Mouse (Mus musculus) heart, embryonic 12.5 days (tissue): Measurements from ENCODE around the gene Eif4e3. TPM values are rescaled to one million over a fixed set of nuclear protein-coding genes. Genes with fewer than 3 reads are reported as not detected.

Experiments
- ATAC-seq: fragments of 200-750 bp; cut with Nextera tagmentation; 2 replicates; pipeline ENCODE4 v1.8.0; 2017; ENCODE audit warnings: moderate TSS enrichment, moderate library complexity; ENCODE audit not compliant: insufficient number of reproducible peaks, low FRiP score
- H3K27ac ChIP-seq: fragments of 300-500 bp; sonication (generic); 2 replicates; pipeline ENCODE4 v1.5.1; 2016; ENCODE audit warnings: mild to moderate bottlenecking, moderate library complexity; ENCODE audit not compliant: poor library complexity, severe bottlenecking
- H3K27me3 ChIP-seq: fragments of 300-500 bp; sonication (generic); replicated peaks from 2 replicates; pipeline ENCODE4 v1.6.1; 2016; ENCODE audit warnings: mild to moderate bottlenecking, moderate library complexity
- H3K36me3 ChIP-seq: fragments of 300-500 bp; sonication (generic); 2 replicates; pipeline ENCODE4 v1.6.1; 2016; ENCODE audit warnings: mild to moderate bottlenecking, moderate library complexity
- H3K4me1 ChIP-seq: fragments of 300-500 bp; sonication (generic); replicated peaks from 2 replicates; pipeline ENCODE4 v1.6.1; 2016; ENCODE audit warnings: mild to moderate bottlenecking
- H3K4me2 ChIP-seq: fragments of 300-500 bp; sonication (generic); 2 replicates; pipeline ENCODE4 v1.6.1; 2016; ENCODE audit warnings: mild to moderate bottlenecking, moderate library complexity
- H3K4me3 ChIP-seq: fragments of 300-500 bp; sonication (generic); 2 replicates; pipeline ENCODE4 v1.5.1; 2016; ENCODE audit warnings: mild to moderate bottlenecking
- H3K9ac ChIP-seq: fragments of 300-500 bp; sonication (generic); 2 replicates; pipeline ENCODE4 v1.6.1; 2016; ENCODE audit warnings: mild to moderate bottlenecking, moderate library complexity
- H3K9me3 ChIP-seq: fragments of 300-500 bp; sonication (generic); replicated peaks from 2 replicates; pipeline ENCODE4 v1.6.1; 2016; ENCODE audit warnings: mild to moderate bottlenecking, moderate library complexity
- WGBS: fragments of 180-500 bp; shearing (Covaris S2); methylation state at CpG from one replicate; pipeline ENCODE4 v1.1.7; 2016; 5-methylcytosine and 5-hydroxymethylcytosine counted together
- polyA plus RNA-seq: library from polyadenylated mRNA; unstranded; fragments of >200 nt; fragmentation: Nextera tagmentation; extraction: Ambion mirVana; gene quantifications from 2 replicates; pipeline ENCODE4 v1.2.1, GENCODE M21; 2016

Eif4e3 gene
- polyA plus RNA-seq, 1 experiment from 2014 or later, result 5.6 TPM

DNA sequence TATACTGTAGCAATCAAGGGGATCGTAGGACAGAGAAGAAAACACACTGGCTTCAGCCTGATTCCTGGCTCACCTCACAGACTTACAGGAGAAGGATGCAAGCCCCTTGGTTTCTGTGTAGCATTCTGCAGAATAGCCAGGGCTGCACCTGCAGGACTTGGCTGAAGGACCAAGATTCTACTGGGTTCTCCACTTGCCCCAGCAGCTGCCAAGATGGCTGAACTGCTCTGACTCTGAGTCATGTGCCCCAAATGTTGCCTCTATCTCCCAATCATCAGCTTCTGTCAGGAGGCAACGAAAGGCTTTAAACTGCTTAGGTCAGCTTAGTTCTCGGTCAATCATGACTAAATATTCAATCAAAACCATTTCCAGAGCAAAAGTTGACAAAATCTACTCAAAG, 42.0 kb downstream of the Eif4e3 start:
- Histone ChIP-seq H3K4me3 (no peak overlapping the region), H3K9ac (no peak overlapping the region), H3K4me2 (no peak overlapping the region), H3K9me3 (no peaks in the 10 kb centered on the region), H3K27me3 (no peaks in the 10 kb centered on the region), H3K27ac (no peak overlapping the region), H3K4me1 (peaks cover 8% of the 10 kb centered on the region), H3K36me3 (no peaks in the 10 kb centered on the region)
- WGBS, result 79% methylated on average over 3 of the region's 3 CpGs
- ATAC-seq, result no peak

DNA sequence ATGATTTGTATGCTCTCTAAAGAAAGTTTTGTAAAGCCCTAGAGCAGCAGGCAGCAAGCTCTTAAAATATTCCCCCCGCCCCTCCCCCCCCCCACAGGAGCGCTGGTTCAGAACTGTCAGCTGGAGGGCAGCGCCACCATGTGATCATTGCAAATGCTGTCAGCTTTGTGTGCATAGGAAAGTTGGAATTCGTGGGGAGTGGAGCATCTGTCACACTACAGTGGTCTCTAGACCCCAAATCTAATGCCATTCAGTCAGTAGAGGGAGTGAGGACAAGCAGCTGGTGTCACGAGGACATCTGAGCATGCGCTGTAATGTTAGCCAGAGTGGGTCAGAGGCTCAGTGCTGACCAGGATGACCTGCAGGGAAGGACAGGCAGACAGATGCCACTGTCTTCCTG, 42.9 kb downstream of the Eif4e3 start:
- H3K4me1 ChIP-seq, result peaks cover 8% of the 10 kb centered on the region
- no peaks in the 10 kb centered on the region for H3K36me3 ChIP-seq
- WGBS, result 19% methylated on average over 6 of the region's 6 CpGs
- no peaks in the 10 kb centered on the region for H3K27me3 ChIP-seq
- H3K4me3 ChIP-seq, result no peak overlapping the region
- H3K4me2 ChIP-seq, result peak overlapping the region; percentile 24; the same call in 1 of the 2 replicates
- no peak overlapping the region for H3K27ac ChIP-seq
- ATAC-seq, result no peak
- no peak overlapping the region for H3K9ac ChIP-seq
- H3K9me3 ChIP-seq, result no peaks in the 10 kb centered on the region

DNA sequence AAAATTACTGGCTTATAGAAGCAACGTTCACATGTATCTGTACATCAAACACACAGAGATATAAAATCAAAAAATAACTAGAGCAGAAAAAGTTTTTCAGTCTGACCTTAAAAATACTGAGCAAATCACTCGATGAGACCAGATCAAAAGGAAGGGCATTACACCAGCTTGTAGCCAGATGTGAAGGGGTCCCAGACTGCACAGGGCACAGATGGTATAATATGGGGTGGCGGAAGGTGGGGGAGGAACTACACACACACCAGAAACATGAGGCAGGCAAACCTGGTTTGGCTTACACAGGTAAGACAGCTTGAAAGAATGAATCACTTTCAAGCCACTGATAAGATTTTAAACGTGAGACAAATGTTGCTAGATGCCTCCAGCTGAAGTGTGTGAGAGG, 45.4 kb downstream of the Eif4e3 start:
- ATAC-seq, result no peak
- peaks cover 3% of the 10 kb centered on the region; the same call in 1 of the 2 replicates for H3K27me3 ChIP-seq
- no peak overlapping the region for H3K27ac ChIP-seq
- no peak overlapping the region for H3K4me2 ChIP-seq
- H3K4me1 ChIP-seq, result peaks cover 8% of the 10 kb centered on the region
- H3K36me3 ChIP-seq, result no peaks in the 10 kb centered on the region
- H3K9ac ChIP-seq, result no peak overlapping the region
- no peak overlapping the region for H3K4me3 ChIP-seq
- 59% methylated on average over 4 of the region's 4 CpGs for WGBS
- no peaks in the 10 kb centered on the region for H3K9me3 ChIP-seq

DNA sequence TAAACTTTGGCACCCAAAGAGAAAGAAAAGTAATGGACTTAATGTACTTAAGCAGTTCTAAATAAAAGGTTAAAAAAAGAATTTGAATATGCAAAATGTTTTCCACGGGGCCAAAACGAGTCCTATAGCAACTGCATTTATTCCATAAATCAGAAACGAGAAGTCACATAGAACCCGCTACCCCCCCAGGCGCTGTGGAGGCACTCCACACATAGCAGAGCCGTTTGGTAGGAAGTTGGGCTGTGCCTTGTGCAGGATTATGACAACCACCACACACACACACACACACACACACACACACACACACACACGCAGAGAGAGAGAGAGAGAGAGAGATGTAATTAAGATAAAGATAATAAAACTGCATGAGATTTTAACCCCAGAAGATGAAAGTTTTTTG, 46.1 kb downstream of the Eif4e3 start:
- Histone ChIP-seq H3K4me3 (no peak overlapping the region), H3K36me3 (no peaks in the 10 kb centered on the region), H3K4me2 (no peak overlapping the region), H3K4me1 (peaks cover 8% of the 10 kb centered on the region), H3K9me3 (no peaks in the 10 kb centered on the region), H3K9ac (no peak overlapping the region), H3K27ac (no peak overlapping the region), H3K27me3 (peaks cover 3% of the 10 kb centered on the region; the same call in 1 of the 2 replicates)
- WGBS, result 63% methylated on average over 7 of the region's 7 CpGs
- no peak for ATAC-seq

DNA sequence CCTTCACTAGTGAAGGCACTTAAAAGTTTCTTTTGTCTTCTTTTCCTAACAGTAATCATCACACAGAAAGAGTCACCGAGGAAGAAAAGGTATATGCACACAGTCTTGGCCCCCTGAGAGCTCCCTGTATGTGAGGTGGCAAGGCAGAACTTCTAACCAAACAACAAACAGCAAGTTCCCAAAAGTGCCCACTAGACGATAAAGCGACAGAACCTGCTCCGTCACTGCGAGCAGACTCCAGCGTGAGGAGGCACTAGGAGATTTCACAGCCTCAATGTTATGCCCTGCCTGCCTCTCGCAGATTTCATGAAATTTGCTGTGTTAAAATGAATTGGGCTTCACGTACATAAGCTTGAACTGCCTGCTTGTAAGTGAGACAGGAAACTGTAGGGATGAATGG, 46.6 kb downstream of the Eif4e3 start:
- H3K4me1 ChIP-seq, result peaks cover 12% of the 10 kb centered on the region
- 50% methylated on average over 8 of the region's 8 CpGs for WGBS
- ATAC-seq, result no peak
- no peak overlapping the region for H3K27ac ChIP-seq
- no peaks in the 10 kb centered on the region for H3K36me3 ChIP-seq
- no peak overlapping the region for H3K4me2 ChIP-seq
- H3K9ac ChIP-seq, result no peak overlapping the region
- no peak overlapping the region for H3K4me3 ChIP-seq
- H3K27me3 ChIP-seq, result peaks cover 3% of the 10 kb centered on the region; the same call in 1 of the 2 replicates
- H3K9me3 ChIP-seq, result no peaks in the 10 kb centered on the region

DNA sequence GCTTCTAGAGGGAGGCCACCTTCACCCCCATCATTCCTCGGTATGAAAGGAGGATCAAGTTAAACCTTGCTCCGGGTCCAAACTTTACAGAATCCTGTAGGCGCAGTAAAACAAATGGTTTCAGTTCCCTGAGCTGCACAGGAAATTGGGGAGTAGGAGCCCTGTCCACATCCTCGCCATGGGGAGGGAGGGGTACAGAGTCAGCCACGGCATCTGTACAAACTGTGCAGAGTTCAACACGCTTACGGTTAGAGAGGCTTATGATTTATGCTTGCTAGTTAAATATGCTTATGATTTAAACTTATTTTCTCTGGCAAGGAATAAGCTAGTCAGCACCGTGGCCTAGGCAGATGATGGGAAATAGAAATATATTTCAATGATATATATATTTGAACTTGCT, 47.1 kb downstream of the Eif4e3 start:
- Histone ChIP-seq H3K27me3 (peaks cover 5% of the 10 kb centered on the region; the same call in 1 of the 2 replicates), H3K9ac (no peak overlapping the region), H3K4me3 (no peak overlapping the region), H3K4me2 (no peak overlapping the region), H3K4me1 (peaks cover 17% of the 10 kb centered on the region), H3K9me3 (no peaks in the 10 kb centered on the region), H3K36me3 (no peaks in the 10 kb centered on the region), H3K27ac (no peak overlapping the region)
- ATAC-seq, result no peak
- 68% methylated on average over 8 of the region's 8 CpGs for WGBS

DNA sequence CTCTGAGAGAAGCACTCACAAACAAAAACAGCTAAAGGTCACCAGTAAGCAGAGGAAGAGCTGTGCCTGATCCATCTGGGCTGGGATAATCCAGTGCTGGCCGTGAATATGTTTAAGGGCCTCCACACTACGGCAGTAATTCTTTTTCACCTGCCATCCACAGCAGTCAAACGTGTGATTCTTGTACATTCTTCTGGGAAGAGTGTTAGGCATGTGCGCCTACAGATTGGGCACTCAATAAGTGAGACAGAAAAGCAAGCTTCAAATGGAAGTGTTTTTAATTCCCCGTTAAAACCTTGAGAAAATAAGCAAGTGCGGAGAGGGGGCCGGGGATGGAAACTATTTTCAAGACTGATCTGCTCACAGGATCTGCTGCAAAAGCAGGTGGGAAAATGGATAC, 48.7 kb downstream of the Eif4e3 start:
- Histone ChIP-seq H3K9ac (no peak overlapping the region), H3K4me1 (peaks cover 19% of the 10 kb centered on the region), H3K9me3 (no peaks in the 10 kb centered on the region), H3K36me3 (no peaks in the 10 kb centered on the region), H3K27ac (no peak overlapping the region), H3K4me2 (no peak overlapping the region), H3K4me3 (no peak overlapping the region), H3K27me3 (peaks cover 7% of the 10 kb centered on the region; the same call in 1 of the 2 replicates)
- no peak for ATAC-seq
- 73% methylated on average over 7 of the region's 7 CpGs for WGBS

DNA sequence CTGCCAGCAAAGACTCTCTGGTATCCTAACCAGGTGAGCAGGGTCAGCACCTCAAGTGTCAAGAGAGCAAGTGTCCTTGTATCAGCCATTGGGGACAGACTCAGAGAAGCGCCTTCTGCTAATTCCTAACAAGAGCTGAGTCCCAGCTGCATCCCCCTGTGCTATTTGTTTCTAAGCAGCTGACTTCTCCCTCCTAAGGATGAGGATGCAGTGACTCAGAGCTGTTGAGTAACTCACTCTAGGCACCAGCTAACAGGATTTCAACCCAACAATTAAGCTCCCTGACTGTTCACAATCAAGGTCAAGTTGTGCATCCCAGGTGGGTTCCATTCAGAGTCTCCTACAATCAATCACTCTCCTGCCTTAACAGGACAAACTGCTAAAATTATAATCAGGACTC, 49.2 kb downstream of the Eif4e3 start:
- H3K9ac ChIP-seq, result no peak overlapping the region
- H3K4me3 ChIP-seq, result no peak overlapping the region
- no peaks in the 10 kb centered on the region for H3K9me3 ChIP-seq
- no peak overlapping the region for H3K4me2 ChIP-seq
- peaks cover 7% of the 10 kb centered on the region; the same call in 1 of the 2 replicates for H3K27me3 ChIP-seq
- ATAC-seq, result no peak
- no peak overlapping the region for H3K27ac ChIP-seq
- H3K36me3 ChIP-seq, result no peaks in the 10 kb centered on the region
- peaks cover 19% of the 10 kb centered on the region for H3K4me1 ChIP-seq
- WGBS, result 70% methylated on average over 1 of the region's 1 CpGs

DNA sequence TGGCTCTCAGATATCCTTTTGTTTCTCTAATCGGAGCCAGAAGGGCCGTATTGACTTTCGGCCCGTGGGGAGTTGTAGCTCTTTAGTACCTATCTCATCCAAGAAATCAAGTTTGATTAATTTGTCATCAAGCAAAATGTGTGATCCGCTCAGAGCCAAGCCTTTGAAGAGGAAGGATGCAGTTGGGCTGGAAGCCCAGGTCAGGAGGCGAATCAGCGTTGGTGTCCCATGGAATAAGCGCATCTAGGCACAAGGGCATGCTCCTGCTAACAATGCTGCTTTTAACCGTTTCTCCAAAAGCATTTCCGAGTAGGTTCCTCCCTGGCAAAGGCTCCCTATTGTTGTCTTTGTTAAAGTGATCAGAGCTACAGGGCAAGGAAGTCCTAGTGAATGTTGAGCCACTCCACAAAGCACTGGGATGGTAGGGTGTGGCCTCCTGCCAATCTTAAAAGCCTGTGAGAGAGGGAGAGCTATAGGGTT, 51.3 kb downstream of the Eif4e3 start:
- no peaks in the 10 kb centered on the region for H3K36me3 ChIP-seq
- H3K27me3 ChIP-seq, result peaks cover 7% of the 10 kb centered on the region; the same call in 1 of the 2 replicates
- no peak for ATAC-seq
- H3K4me1 ChIP-seq, result peaks cover 29% of the 10 kb centered on the region
- H3K9me3 ChIP-seq, result no peaks in the 10 kb centered on the region
- no peak overlapping the region for H3K9ac ChIP-seq
- no peak overlapping the region for H3K4me3 ChIP-seq
- WGBS, result 44% methylated on average over 10 of the region's 10 CpGs
- no peak overlapping the region for H3K27ac ChIP-seq
- H3K4me2 ChIP-seq, result no peak overlapping the region

DNA sequence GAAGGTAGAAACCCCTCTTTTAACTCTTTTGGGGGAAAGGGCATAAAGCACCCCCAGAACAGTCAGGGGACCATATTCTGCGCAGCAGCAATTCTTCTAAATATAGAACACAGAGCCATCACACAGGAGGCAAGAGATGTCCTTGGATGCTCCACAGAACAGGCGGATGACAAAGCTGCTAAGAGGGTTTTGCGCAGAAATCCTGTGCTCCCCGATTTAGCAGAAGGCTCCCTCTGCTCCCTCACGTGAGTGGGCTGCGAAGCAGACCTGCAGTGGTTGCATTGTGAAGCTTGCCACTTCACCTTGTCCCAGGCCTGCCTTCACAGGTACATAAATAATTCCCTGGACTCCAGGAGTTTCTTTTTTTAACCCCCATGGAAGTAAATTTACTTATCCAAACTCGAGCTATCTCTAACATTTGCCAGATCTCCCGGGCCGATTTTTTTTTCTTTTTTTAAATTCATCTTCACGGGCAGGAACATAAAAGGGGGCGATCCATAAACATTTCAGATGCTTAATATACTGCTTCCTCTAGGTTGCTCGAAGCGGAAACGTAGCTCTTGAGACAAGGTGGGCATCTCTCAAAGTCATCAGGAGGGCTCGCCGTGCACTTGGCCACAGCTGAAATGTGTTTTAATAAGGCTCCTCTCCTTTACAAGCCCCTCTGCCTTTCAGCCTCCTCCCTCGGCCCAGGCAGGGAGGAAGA, 51.9 kb downstream of the Eif4e3 start:
- Histone ChIP-seq H3K9ac (no peak overlapping the region; the same call in 1 of the 2 replicates), H3K4me3 (no peak overlapping the region), H3K36me3 (no peaks in the 10 kb centered on the region), H3K27me3 (peaks cover 7% of the 10 kb centered on the region; the same call in 1 of the 2 replicates), H3K4me2 (no peak overlapping the region), H3K4me1 (peaks cover 26% of the 10 kb centered on the region), H3K9me3 (no peaks in the 10 kb centered on the region), H3K27ac (no peak overlapping the region)
- no peak for ATAC-seq
- 54% methylated on average over 17 of the region's 17 CpGs for whole genome bisulfite sequencing

DNA sequence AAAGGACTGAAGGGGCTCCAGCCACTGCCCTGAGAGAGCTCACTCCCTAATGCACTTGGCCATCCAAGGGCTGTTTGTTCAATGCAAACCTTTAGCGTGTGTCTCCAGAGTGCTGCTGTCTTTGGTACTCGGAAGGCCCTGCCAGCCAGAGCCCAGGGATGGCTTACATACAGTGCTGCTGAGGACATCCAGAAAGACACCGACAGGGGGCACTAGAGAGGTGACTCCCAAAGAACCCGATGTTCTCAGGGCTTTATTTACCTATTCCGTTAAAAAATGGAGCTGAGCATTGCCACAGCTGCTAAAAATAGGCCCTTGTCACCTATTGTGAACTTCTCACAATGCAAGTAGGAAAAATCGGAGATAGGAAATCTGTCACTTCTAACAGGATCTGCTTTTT, 54.7 kb downstream of the Eif4e3 start:
- Histone ChIP-seq H3K27me3 (peaks cover 11% of the 10 kb centered on the region; the same call in 1 of the 2 replicates), H3K36me3 (no peaks in the 10 kb centered on the region), H3K4me2 (no peak overlapping the region), H3K4me3 (no peak overlapping the region), H3K27ac (no peak overlapping the region), H3K9me3 (no peaks in the 10 kb centered on the region), H3K9ac (no peak overlapping the region), H3K4me1 (peaks cover 26% of the 10 kb centered on the region)
- no peak for ATAC-seq
- WGBS, result 51% methylated on average over 6 of the region's 6 CpGs
